Mouse (Mus musculus) ES-E14 (cell line): ENCODE results near the gene Arl13b.

Source experiments
- CHD2 ChIP-seq: IDR thresholded peaks from 2 replicates; pipeline ENCODE4 v1.6.1; 2014; ENCODE audit warnings: mild to moderate bottlenecking, low read depth, low read length, inconsistent platforms
- HCFC1 ChIP-seq: IDR thresholded peaks from 2 replicates; pipeline ENCODE4 v1.6.1; 2012; ENCODE audit warnings: low read length, inconsistent platforms, borderline replicate concordance; ENCODE audit not compliant: insufficient read depth
- MAFK ChIP-seq: IDR thresholded peaks from 2 replicates; pipeline ENCODE4 v1.6.1; 2014; ENCODE audit warnings: mild to moderate bottlenecking, low read depth, low read length, inconsistent platforms; ENCODE audit not compliant: insufficient read depth
- ZC3H11A ChIP-seq: IDR thresholded peaks from 2 replicates; pipeline ENCODE4 v1.6.1; 2012; ENCODE audit warnings: low read depth, mild to moderate bottlenecking, inconsistent platforms, low read length, borderline replicate concordance
- ZNF384 ChIP-seq: IDR thresholded peaks from 2 replicates; pipeline ENCODE4 v1.6.1; 2012; ENCODE audit warnings: low read depth, low read length, inconsistent platforms

GRCm38 (mm10) chr16:62832481-62832880 is 14.4 kb downstream of the Arl13b start:
- TF ChIP-seq HCFC1: no peak
- no peak for TF ChIP-seq ZC3H11A
- TF ChIP-seq ZNF384: no peak
- TF ChIP-seq MAFK: no peak
- TF ChIP-seq CHD2: no peak
